Mouse (Mus musculus) stomach, postnatal 0 days (tissue): ENCODE results near the gene Maneal.
A peak's percentile ranks its signal among the peaks of the same experiment; 100 is the strongest.

ENCODE experiments used
- CTCF ChIP-seq: IDR thresholded peaks from 2 replicates; pipeline ENCODE4 v1.5.1; 2016; ENCODE audit warnings: antibody characterized with exemption, low read depth, mild to moderate bottlenecking, moderate library complexity
- EP300 ChIP-seq: optimal IDR thresholded peaks from 2 replicates; pipeline ENCODE3; 2016; ENCODE audit warnings: antibody characterized with exemption

GRCm38 (mm10) chr4:124843493-124843892 is 18.5 kb downstream of the Maneal start:
- TF ChIP-seq CTCF (peak; percentile 83), EP300 (no peak)
